Mouse (Mus musculus) neural tube, embryonic 11.5 days (tissue): Measurements from ENCODE around the gene Nek4. TPM values are rescaled to one million over a fixed set of nuclear protein-coding genes. Genes with fewer than 3 reads are reported as not detected.

Source experiments
- ATAC-seq: fragments of 200-750 bp; cut with Nextera tagmentation; 2 replicates; pipeline ENCODE4 v1.8.0; 2017; ENCODE audit warnings: moderate number of reproducible peaks, mild to moderate bottlenecking, moderate TSS enrichment, moderate library complexity; ENCODE audit not compliant: insufficient read depth, low FRiP score, low TSS enrichment
- DNase-seq: peaks from one replicate; pipeline ENCODE4 v3.0.0-alpha.2; 2015; ENCODE audit warnings: low spot score
- H3K27ac ChIP-seq: fragments of 300-500 bp; sonication (generic); 2 replicates; pipeline ENCODE4 v1.5.1; 2014; ENCODE audit warnings: low read depth, mild to moderate bottlenecking, low read length
- H3K27me3 ChIP-seq: fragments of 300-500 bp; sonication (generic); 2 replicates; pipeline ENCODE4 v1.6.1; 2014; ENCODE audit warnings: mild to moderate bottlenecking, low read length, mixed read lengths; ENCODE audit not compliant: control insufficient read depth, insufficient read depth
- H3K36me3 ChIP-seq: fragments of 300-500 bp; sonication (generic); 2 replicates; pipeline ENCODE4 v1.6.1; 2014; ENCODE audit warnings: mild to moderate bottlenecking, low read length, moderate library complexity, mixed read lengths; ENCODE audit not compliant: control insufficient read depth, insufficient read depth
- H3K4me1 ChIP-seq: fragments of 300-500 bp; sonication (generic); 2 replicates; pipeline ENCODE4 v1.6.1; 2014; ENCODE audit warnings: low read length, mixed read lengths; ENCODE audit not compliant: control insufficient read depth, insufficient read depth
- H3K4me2 ChIP-seq: fragments of 300-500 bp; sonication (generic); 2 replicates; pipeline ENCODE4 v1.6.1; 2014; ENCODE audit warnings: low read depth, mild to moderate bottlenecking, moderate library complexity
- H3K4me3 ChIP-seq: fragments of 300-500 bp; sonication (generic); 2 replicates; pipeline ENCODE4 v1.5.1; 2014; ENCODE audit warnings: low read depth, low read length
- H3K9ac ChIP-seq: fragments of 300-500 bp; sonication (generic); 2 replicates; pipeline ENCODE4 v1.6.1; 2014; ENCODE audit warnings: mild to moderate bottlenecking, low read length
- H3K9me3 ChIP-seq: fragments of 300-500 bp; sonication (generic); 2 replicates; pipeline ENCODE4 v1.6.1; 2016; ENCODE audit warnings: low read length; ENCODE audit not compliant: control insufficient read depth
- WGBS: fragments of 180-500 bp; shearing (Covaris S2); extraction: QIAGEN DNeasy Blood & Tissue Kit; methylation state at CpG from one replicate; pipeline ENCODE4 v1.1.7; 2014; 5-methylcytosine and 5-hydroxymethylcytosine counted together
- polyA plus RNA-seq: library from polyadenylated mRNA; unstranded; fragments of >200 nt; fragmentation: Nextera tagmentation; extraction: Ambion mirVana; gene quantifications from 2 replicates; pipeline ENCODE4 v1.2.1, GENCODE M21; 2014

The Nek4 gene
- polyA plus RNA-seq, 1 experiment from 2014 or later: 17.0 TPM

GRCm38 (mm10) chr14:30916516-30916915 lies 34.7 kb upstream of the Nek4 start:
- H3K4me1 ChIP-seq: no peaks in the 10 kb centered on the region
- no peak overlapping the region for H3K9ac ChIP-seq
- ATAC-seq: no peak
- no peak overlapping the region for H3K4me3 ChIP-seq
- no peaks in the 10 kb centered on the region for H3K36me3 ChIP-seq
- H3K4me2 ChIP-seq: no peak overlapping the region
- no peaks in the 10 kb centered on the region for H3K27me3 ChIP-seq
- 85% methylated on average over 1 of the region's 1 CpGs for WGBS
- H3K27ac ChIP-seq: no peak overlapping the region
- no peaks in the 10 kb centered on the region for H3K9me3 ChIP-seq
- no peak for DNase-seq

- WGBS: 67% methylated on average over 7 of the region's 8 CpGs
- Histone ChIP-seq H3K27ac (no peak overlapping the region), H3K4me2 (no peak overlapping the region), H3K4me1 (no peaks in the 10 kb centered on the region), H3K9me3 (no peaks in the 10 kb centered on the region), H3K27me3 (no peaks in the 10 kb centered on the region), H3K36me3 (no peaks in the 10 kb centered on the region), H3K4me3 (no peak overlapping the region), H3K9ac (no peak overlapping the region)
- ATAC-seq (no peak), DNase-seq (no peak)
These were observed 29.0 kb upstream of the Nek4 start for GRCm38 (mm10) chr14:30922053-30922670.

GRCm38 (mm10) chr14:30923375-30924105 lies 27.6 kb upstream of the Nek4 start, which contains the start of gene Itih3:
Gene Itih3 (minus strand): TSS chr14:30923760.
- 79% methylated on average over 6 of the region's 6 CpGs for WGBS
- no peak for DNase-seq

GRCm38 (mm10) chr14:30925492-30925891 lies 25.7 kb upstream of the Nek4 start:
- H3K9me3 ChIP-seq: no peaks in the 10 kb centered on the region
- ATAC-seq (no peak), DNase-seq (no peak)
- H3K4me1 ChIP-seq: no peaks in the 10 kb centered on the region
- H3K9ac ChIP-seq: no peak overlapping the region
- H3K4me2 ChIP-seq: no peak overlapping the region
- H3K27ac ChIP-seq: no peak overlapping the region
- H3K4me3 ChIP-seq: no peak overlapping the region
- H3K27me3 ChIP-seq: no peaks in the 10 kb centered on the region
- 93% methylated on average over 3 of the region's 3 CpGs for WGBS
- H3K36me3 ChIP-seq: no peaks in the 10 kb centered on the region

More at GRCm38 (mm10) chr14:30923375-30924105, 27.6 kb upstream of the Nek4 start, which contains the start of gene Itih3:
- no peaks in the 10 kb centered on the region for H3K9me3 ChIP-seq
- no peak within 1 kb of the TSS for H3K4me3 ChIP-seq
- H3K4me1 ChIP-seq: no peaks in the 10 kb centered on the region
- H3K27ac ChIP-seq: no peak within 1 kb of the TSS
- H3K27me3 ChIP-seq: no peaks in the 10 kb centered on the region
- H3K9ac ChIP-seq: no peak within 1 kb of the TSS
- H3K36me3 ChIP-seq: no peaks in the 10 kb centered on the region
- H3K4me2 ChIP-seq: no peak within 1 kb of the TSS
- no peak for ATAC-seq

GRCm38 (mm10) chr14:30930386-30930785 lies 20.8 kb upstream of the Nek4 start:
- 89% methylated on average over 4 of the region's 4 CpGs for WGBS
- no peaks in the 10 kb centered on the region for H3K27me3 ChIP-seq
- H3K4me1 ChIP-seq: no peaks in the 10 kb centered on the region
- DNase-seq (no peak), ATAC-seq (no peak)
- H3K4me2 ChIP-seq: no peak overlapping the region
- H3K4me3 ChIP-seq: no peak overlapping the region
- H3K27ac ChIP-seq: no peak overlapping the region
- H3K9ac ChIP-seq: no peak overlapping the region
- no peaks in the 10 kb centered on the region for H3K9me3 ChIP-seq
- H3K36me3 ChIP-seq: no peaks in the 10 kb centered on the region

GRCm38 (mm10) chr14:30933351-30933750 lies 17.8 kb upstream of the Nek4 start:
- Histone ChIP-seq H3K4me1 (no peaks in the 10 kb centered on the region), H3K9ac (no peak overlapping the region), H3K9me3 (no peaks in the 10 kb centered on the region), H3K4me3 (no peak overlapping the region), H3K4me2 (no peak overlapping the region), H3K36me3 (no peaks in the 10 kb centered on the region), H3K27ac (no peak overlapping the region), H3K27me3 (no peaks in the 10 kb centered on the region)
- no peak for ATAC-seq
- 92% methylated on average over 9 of the region's 9 CpGs for WGBS
- no peak for DNase-seq

GRCm38 (mm10) chr14:30942254-30942653 lies 8.9 kb upstream of the Nek4 start:
- H3K4me2 ChIP-seq: no peak overlapping the region
- H3K4me1 ChIP-seq: no peaks in the 10 kb centered on the region
- H3K9me3 ChIP-seq: no peaks in the 10 kb centered on the region
- H3K27me3 ChIP-seq: no peaks in the 10 kb centered on the region
- no peak overlapping the region for H3K4me3 ChIP-seq
- no peak overlapping the region for H3K27ac ChIP-seq
- 90% methylated on average over 4 of the region's 4 CpGs for WGBS
- ATAC-seq (no peak), DNase-seq (no peak)
- no peak overlapping the region for H3K9ac ChIP-seq
- no peaks in the 10 kb centered on the region for H3K36me3 ChIP-seq

GRCm38 (mm10) chr14:30943038-30943437 lies 8.1 kb upstream of the Nek4 start, which contains the start of gene Itih1:
Gene Itih1 (minus strand): TSS chr14:30943289.
- no peak for ATAC-seq
- 89% methylated on average over 7 of the region's 7 CpGs for WGBS

More at GRCm38 (mm10) chr14:30943038-30943437, 8.1 kb upstream of the Nek4 start, which contains the start of gene Itih1:
- Histone ChIP-seq H3K4me2 (no peak within 1 kb of the TSS), H3K4me3 (no peak within 1 kb of the TSS), H3K9me3 (no peaks in the 10 kb centered on the region), H3K27me3 (no peaks in the 10 kb centered on the region), H3K36me3 (no peaks in the 10 kb centered on the region), H3K27ac (no peak within 1 kb of the TSS), H3K4me1 (no peaks in the 10 kb centered on the region), H3K9ac (no peak within 1 kb of the TSS)
- DNase-seq: no peak
